Mouse (Mus musculus) brain, embryonic 14.5 days (tissue): ENCODE results near the gene Ovol1. TPM values are rescaled to one million over a fixed set of nuclear protein-coding genes. Genes with fewer than 3 reads are reported as not detected.
A peak's percentile ranks its signal among the peaks of the same experiment; 100 is the strongest.

Experiments used
- DNase-seq: peaks from one replicate; pipeline ENCODE4 v3.0.0-alpha.2; 2011; ENCODE audit warnings: low read depth
- CTCF ChIP-seq: fragments of 200-500 bp; IDR thresholded peaks from 2 replicates; pipeline ENCODE4 v1.5.1; 2012; ENCODE audit warnings: inconsistent platforms, mild to moderate bottlenecking, moderate library complexity, borderline replicate concordance; ENCODE audit not compliant: insufficient read depth, insufficient read length; ENCODE audit errors: extremely low read depth
- POLR2A ChIP-seq: fragments of 200-500 bp; IDR thresholded peaks from 2 replicates; pipeline ENCODE4 v1.6.1; 2012; ENCODE audit warnings: mild to moderate bottlenecking, inconsistent platforms, borderline replicate concordance; ENCODE audit not compliant: poor library complexity, insufficient read depth, insufficient read length, severe bottlenecking; ENCODE audit errors: extremely low read depth
- polyA plus RNA-seq: library from polyadenylated mRNA; depleted of rRNA; stranded (reverse); fragments of >200 nt; gene quantifications from 2 replicates; pipeline ENCODE4 v1.2.3, GENCODE M21; 2012

The Ovol1 gene
- polyA plus RNA-seq, 1 experiment: 0.31 TPM

DNA sequence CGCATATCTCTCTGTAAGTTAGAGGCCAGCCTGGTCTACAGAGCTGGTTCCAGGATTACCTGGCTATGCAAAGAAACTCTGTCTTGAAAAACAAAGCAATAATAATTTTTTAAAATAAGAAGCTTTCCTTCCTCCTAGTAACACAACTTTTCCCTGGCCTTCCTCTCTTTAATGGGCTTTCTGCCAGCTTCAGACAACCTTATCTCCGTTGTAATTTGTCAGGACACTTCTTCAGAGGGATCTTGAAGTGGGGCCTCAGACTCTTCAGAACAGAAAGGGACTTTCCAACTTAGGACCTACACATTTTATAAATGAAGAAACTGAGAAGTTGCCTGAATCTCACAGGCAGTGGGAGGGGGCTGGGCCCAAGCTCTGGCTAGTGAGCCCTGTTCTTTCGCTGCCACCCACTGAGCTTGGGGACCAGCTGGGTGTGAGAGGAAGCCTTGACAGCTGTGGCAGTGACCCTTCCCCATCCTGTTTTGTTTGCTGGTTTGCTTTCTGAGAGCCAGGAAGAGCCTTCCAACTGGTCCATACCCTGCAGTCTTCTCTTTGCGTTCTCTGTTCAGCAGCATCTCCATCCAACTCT is 12.9 kb downstream of the Ovol1 start:
- DNase-seq: no peak
- TF ChIP-seq POLR2A: no peak
- no peak for TF ChIP-seq CTCF

DNA sequence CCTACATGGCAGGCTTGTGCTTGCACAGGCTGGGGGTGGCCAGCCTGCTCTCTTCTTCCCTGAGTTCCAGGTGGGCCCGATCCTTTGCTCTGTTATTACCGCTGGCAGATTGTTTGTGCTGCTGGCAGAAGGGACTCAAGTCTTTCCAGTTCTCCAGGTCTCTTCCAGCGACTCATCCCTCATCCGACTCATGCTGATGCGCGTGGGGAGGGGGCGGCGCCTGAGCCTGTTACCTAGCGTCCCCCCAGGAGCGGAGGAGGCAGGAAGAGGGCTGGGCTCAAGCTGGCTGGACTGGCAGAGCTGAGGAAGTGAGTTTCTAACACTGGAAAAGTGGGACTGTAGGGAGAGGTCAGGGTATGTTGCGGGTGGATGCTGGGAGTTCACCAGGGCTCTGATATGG is 16.4 kb downstream of the Ovol1 start:
- TF ChIP-seq CTCF: no peak
- no peak for TF ChIP-seq POLR2A
- no peak for DNase-seq

DNA sequence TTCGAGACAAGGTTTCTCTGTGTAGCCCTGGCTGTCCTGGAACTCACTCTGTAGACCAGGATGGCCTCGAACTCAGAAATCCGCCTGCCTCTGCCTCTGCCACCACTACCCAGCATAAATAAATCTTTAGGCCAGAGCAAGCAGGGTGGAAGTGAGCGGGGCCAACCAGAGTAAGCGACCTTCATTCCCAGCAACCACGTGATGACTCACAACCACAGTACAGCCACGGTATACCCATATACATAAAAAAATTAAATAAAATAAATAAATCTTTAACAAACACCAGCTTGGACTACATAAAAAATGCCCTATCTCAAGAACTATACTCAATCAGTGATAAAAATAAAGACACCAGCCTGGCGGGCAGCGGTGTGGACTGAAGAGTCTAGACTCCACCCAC is 17.1 kb downstream of the Ovol1 start:
- DNase-seq: no peak
- TF ChIP-seq POLR2A (no peak), CTCF (no peak)

DNA sequence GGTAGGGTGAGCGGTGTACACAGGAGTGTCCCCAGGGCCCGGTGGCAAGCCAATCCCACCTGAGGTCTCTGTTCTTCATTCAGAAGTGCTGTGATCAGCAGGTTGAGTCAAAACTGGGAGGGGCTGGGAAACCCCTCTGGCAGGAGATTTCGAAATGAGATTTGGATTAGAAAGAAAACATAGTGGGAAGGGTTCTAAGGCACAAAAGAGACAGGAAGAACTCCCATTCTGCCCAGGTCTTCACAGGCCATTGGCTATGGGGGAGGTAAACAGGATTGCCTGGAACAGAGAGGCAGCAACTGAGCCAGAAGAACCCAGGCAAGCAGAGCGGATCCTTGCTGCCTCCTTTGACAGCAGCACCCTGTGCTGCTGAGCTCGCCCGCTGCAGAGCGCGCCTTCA is 21.7 kb downstream of the Ovol1 start:
- no peak for TF ChIP-seq CTCF
- TF ChIP-seq POLR2A: no peak
- DNase-seq: no peak

DNA sequence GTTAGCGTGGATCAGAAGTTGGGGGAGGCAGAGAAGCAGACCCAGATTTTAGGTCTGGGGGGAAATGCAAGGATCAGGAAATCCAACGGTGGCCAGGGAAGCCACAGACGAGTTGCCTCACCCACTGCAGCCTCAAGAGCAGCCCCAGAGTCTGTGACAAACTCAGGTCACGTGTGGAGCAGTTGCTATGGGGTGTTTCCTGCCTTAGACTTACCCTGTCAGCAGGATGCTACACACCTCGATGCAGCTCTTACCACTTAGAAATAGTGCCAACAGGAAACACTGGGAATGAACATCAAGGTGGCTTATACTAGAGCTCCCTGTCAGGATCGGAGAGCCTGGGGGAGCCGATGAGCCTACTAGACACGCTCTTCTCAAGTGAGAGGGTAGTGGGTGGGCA is 27.9 kb downstream of the Ovol1 start:
- TF ChIP-seq CTCF: no peak
- no peak for TF ChIP-seq POLR2A
- no peak for DNase-seq

DNA sequence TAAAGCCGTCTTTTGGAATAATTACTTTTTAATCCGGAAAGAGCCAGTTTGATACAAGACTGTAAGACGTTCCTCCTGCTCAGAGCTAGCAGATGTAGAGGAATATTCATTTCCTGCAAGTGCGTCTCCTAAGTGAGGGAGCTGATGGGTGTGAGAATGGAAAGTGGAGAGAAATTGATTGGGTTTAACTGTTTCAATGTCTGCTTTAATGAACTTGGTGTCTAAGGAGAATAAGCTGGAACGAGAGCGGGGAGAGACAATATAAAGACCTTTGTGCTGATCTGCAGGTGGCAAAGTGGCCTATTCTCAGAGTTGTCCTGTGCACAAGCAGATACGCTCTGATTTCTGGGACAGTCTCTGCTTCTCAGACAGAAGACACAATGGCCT is 30.3 kb downstream of the Ovol1 start:
- peak; percentile 39 for DNase-seq
- TF ChIP-seq CTCF: no peak
- TF ChIP-seq POLR2A: no peak

DNA sequence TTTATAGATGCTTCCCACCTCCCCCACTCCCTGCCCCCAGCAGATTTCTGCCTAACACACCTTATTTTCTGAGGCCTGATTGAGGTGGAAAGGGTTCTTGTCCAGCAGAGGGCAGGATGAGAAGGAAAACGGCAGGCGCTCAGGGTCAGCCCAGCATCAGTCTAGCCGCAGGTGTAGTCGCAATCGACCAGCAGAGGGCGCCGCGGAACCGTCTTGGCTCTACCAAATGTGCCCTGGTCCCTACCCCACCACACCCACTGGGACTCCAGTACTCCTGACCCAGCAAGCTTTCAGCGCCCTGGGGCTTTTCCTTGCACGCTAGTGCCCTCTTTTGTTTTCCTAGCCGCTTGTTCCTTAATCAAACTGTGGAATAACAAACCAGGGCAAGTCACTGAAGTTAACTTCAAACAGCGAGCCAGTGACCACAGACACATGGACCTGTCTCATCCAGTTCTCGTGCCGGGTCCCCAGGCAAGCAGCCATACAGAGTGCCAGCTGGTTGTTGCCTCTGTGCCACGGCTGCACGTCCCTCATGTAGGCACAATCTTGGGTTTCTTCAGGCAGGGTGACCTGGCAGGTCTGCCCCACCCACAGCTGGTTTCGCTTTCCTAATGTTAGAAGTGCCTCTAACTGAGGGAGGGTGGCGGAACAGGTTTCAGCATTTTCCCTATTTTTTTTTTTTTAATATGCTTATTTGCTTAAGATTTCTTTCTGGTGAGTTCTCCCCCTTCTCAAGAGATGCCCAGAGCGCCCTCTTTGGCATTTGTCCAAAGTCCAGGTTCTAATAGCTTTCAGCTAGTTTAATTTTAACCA is 30.9 kb downstream of the Ovol1 start:
- TF ChIP-seq POLR2A (no peak), CTCF (peak; percentile 98)
- peak; percentile 90 for DNase-seq

DNA sequence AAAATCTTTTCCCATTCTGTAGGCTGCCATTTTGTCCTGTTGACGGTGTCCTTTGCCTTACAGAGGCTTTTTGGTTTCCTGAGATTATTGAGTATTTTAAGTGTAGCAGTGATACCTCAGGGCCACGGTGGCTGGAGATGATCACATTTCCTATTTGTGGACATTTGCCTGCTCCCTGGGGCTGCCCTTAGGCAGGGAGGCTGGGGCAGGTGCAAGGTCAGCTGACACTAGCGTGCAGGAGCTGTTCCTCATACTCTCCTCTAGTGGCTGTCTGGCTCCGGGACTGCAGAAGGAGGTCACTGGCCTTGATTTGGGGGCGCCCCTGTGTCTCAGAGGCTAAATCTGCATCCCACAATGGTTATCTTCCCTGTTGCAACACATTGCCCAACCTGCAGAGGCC is 35.2 kb downstream of the Ovol1 start:
- no peak for TF ChIP-seq CTCF
- no peak for TF ChIP-seq POLR2A
- no peak for DNase-seq

DNA sequence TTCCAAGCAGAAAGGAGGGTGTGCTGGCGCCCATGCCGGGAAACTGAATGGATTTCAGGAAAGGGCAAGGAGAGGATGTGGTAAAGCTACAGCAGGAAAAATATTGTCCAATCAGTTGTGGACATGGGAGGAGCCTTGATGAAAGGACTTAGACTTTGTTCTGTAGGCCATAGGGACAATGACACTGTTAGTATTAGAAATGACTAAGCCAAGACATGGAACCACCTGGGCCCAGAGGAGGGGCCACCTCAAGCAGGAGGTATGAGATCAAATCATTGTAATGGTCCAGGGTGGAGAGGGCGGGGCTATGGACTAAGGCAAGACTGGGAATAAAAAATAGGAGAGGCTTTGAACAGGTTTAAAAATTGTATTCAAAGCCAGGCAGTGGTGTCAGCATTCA is 41.7 kb downstream of the Ovol1 start:
- TF ChIP-seq POLR2A (no peak), CTCF (no peak)
- DNase-seq: no peak

DNA sequence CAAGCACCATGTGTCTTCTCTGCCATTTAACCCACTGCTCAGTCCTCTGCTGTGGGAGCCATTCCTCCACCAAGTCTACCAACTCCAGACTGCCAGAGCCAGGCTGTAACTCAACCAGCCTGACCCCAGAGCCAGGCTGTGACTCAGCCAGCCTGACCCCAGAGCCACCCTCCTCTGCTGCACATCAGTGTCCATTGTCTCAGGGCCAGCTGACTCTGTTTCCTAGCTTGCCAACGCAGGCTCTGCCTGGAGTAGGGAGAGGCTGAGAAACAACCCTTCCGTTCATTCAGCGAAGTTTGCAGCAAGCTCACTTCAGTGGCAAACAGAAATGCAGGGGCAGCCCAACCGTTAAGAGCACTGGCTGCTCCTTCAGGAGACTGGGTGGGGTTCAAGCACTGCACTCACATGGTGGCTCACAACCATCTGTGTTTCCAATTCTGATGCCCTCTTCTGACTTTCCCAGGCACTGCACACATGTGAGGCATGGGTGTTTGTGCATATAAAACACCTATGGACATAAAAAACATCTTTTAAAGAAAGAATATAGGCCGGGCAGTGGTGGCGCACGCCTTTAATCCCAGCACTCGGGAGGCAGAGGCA is 43.4 kb downstream of the Ovol1 start:
- TF ChIP-seq CTCF (no peak), POLR2A (no peak)
- no peak for DNase-seq

DNA sequence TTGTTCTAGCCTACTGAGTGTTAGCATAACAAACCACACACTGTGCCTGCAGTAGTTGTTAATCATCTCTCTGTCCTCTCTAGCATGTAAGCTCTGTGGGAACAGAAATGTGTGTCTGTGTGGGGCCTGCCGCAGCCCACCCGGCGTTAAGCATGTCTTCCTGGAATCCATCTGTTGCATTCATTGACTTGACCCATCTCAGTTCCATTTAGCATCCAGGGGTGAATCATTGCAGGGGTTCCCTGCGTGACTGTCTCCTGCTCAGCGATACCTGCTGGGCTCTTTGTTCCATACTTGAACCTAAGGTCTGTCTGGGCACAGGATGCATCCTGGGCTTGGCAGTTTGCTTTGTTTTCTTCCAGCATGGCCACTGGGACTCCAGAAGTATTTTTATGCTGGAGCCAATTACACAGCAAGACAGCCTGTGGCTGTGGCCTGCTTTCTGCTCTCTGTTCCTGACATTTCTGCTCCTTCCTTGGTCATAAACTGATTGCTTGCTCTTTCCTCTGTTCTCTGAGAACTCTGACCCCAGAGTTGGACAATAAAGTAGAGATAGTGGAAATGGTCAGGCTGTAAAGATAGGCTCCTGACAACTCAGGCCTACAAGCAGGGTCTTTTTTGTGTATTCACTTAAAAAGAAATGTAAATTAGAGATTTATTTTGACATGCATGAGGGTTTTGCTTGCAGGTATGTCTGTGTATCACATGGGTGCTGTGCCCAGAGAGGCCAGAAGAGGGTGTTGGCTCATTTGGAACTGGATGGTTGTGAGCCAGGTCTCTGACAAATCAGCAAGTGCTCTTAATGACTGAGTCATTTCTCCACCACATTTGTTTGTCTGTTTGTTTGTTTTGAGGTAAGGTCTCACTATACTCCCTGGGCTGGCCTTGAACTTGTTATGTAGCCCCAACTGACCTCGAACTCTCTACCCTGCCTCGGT is 44.3 kb downstream of the Ovol1 start:
- DNase-seq: no peak
- TF ChIP-seq CTCF: no peak
- TF ChIP-seq POLR2A: no peak

DNA sequence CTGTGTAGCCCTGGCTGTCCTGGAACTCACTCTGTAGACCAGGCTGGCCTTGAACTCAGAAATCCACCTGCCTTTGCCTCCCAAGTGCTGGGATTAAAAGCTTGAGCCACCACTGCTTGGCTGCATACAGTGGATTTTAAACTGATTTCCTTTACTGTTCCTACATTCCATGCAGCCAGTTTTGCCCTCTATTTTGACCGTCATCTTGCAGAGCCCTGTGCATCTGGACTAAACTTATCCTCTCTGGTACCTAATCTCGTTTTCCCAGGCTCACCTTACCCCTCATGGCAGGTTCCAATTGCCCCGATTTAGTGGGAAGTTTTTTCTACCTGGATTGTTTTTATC is 47.5 kb downstream of the Ovol1 start:
- DNase-seq: no peak
- no peak for TF ChIP-seq CTCF
- no peak for TF ChIP-seq POLR2A
